Mouse (Mus musculus): ENCODE results near the gene Bcl9. TPM values are rescaled to one million over a fixed set of nuclear protein-coding genes. Genes with fewer than 3 reads are reported as not detected.
A peak's percentile ranks its signal among the peaks of the same experiment; 100 is the strongest.

Bcl9 gene
- polyA plus RNA-seq, 2 experiments = 47.6 to 54.3 TPM

DNA sequence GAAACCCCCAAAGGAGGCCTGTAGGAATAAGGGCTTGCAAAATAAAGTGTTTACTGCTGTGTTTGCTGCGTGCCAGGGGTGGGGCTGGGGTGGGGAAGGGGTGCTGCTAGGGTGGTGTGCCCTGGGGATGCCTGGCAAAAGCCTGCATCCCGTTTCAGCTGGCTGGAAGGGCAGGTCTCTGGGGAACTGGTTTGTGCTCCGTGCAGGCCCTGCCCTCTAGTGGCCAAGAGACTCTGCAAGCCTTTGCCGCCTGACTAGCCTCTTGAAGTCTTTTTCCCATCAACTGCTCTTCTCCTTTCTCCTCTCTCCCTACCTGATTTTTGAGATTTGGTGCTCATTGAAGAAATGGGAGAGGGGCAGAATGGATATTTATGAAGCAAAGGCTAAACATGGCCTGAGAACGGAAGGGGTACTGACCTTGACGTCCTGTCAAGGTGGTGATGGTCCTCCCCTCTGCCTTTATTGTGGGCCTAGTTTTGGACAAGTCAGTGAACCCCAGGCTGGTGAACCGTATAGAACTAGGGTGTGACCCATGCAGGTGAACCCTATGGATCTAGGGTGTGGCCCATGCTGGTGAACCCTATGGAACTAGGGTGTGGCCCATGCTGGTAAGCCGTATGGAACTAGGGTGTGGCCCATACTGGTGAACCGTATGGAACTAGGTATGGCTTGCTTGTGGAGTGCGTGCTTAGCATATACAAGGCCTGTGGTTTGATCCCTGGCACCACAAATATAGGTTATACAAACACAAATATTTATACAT lies 112.4 kb downstream of the Bcl9 start:
- no peak for TF ChIP-seq POLR2A (IDR thresholded peaks at IDR 0.05; ENCODE audit: borderline replicate concordance, extremely low read depth, insufficient read depth, insufficient read length)
- no peak overlapping the region for H3K4me3 ChIP-seq (replicated peaks; ENCODE audit: low read length)
- ATAC-seq (ENCODE audit: low FRiP score, low read depth) = no peak

GRCm38 (mm10) chr3:97183810-97184209 lies 113.9 kb downstream of the Bcl9 start:
- Histone ChIP-seq H3K9me3 (ENCODE audit: control insufficient read depth, low read length) (no peaks in the 10 kb centered on the region), H3K4me1 (ENCODE audit: control insufficient read depth, insufficient read depth, low read length) (no peaks in the 10 kb centered on the region), H3K9ac (ENCODE audit: low read depth, low read length, severe bottlenecking) (no peak overlapping the region), H3K27ac (replicated peaks; ENCODE audit: low read depth, low read length) (no peak overlapping the region), H3K27me3 (ENCODE audit: control insufficient read depth, insufficient read depth, low read length) (peaks cover 13% of the 10 kb centered on the region; the same call in 1 of the 2 replicates), H3K4me2 (replicated peaks; ENCODE audit: low read depth, low read length, severe bottlenecking) (no peak overlapping the region), H3K4me3 (replicated peaks; ENCODE audit: low read length) (no peak overlapping the region), H3K36me3 (ENCODE audit: control insufficient read depth, insufficient read depth, low read length) (no peaks in the 10 kb centered on the region)
- no peak for DNase-seq (ENCODE audit: low spot score)
- 31% methylated on average over 3 of the region's 3 CpGs for WGBS
- no peak for TF ChIP-seq POLR2A (IDR thresholded peaks at IDR 0.05; ENCODE audit: borderline replicate concordance, extremely low read depth, insufficient read depth, insufficient read length)
- ATAC-seq (ENCODE audit: low FRiP score, low read depth) = no peak

More for the DNA sequence above, 112.4 kb downstream of the Bcl9 start:
- H3K36me3 ChIP-seq (ENCODE audit: control insufficient read depth, insufficient read depth, low read length) = no peaks in the 10 kb centered on the region
- 45% methylated on average over 10 of the region's 10 CpGs for WGBS
- H3K27me3 ChIP-seq (ENCODE audit: control insufficient read depth, insufficient read depth, low read length) = peaks cover 9% of the 10 kb centered on the region; the same call in 1 of the 2 replicates
- no peaks in the 10 kb centered on the region for H3K4me1 ChIP-seq (ENCODE audit: control insufficient read depth, insufficient read depth, low read length)
- H3K9ac ChIP-seq (ENCODE audit: low read depth, low read length, severe bottlenecking) = no peak overlapping the region
- H3K27ac ChIP-seq (replicated peaks; ENCODE audit: low read depth, low read length) = no peak overlapping the region
- peak; percentile 74 for DNase-seq (ENCODE audit: low spot score)
- H3K9me3 ChIP-seq (ENCODE audit: control insufficient read depth, low read length) = no peaks in the 10 kb centered on the region
- H3K4me2 ChIP-seq (replicated peaks; ENCODE audit: low read depth, low read length, severe bottlenecking) = no peak overlapping the region

DNA sequence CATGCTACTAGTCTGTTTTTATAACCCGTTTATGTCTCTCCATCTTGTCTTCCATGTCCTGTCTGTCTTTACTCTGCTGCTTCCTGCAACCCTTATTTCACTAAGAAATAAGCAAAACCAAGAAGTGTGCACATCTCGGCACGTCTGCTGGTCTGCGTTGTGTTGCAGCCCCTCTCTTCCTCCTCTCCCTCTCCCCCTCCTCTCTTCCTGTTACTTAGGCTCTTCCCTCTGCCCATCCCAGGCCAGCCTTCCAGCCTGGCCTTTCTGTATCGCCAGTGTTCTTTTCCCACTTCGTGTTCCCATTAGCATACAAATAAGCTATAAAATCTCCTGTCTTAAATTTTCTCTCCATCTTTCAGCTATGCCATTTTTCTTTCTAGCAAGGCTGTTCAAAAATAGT lies 117.2 kb downstream of the Bcl9 start:
- no peak for ATAC-seq (ENCODE audit: low FRiP score, low read depth)
- H3K4me1 ChIP-seq (ENCODE audit: control insufficient read depth, insufficient read depth, low read length) = no peaks in the 10 kb centered on the region
- WGBS = 47% methylated on average over 6 of the region's 6 CpGs

GRCm38 (mm10) chr3:97178885-97179284 lies 118.8 kb downstream of the Bcl9 start:
- ATAC-seq (ENCODE audit: low FRiP score, low read depth) (no peak), DNase-seq (ENCODE audit: low spot score) (no peak)
- H3K9ac ChIP-seq (ENCODE audit: low read depth, low read length, severe bottlenecking) = no peak overlapping the region
- WGBS = 42% methylated on average over 6 of the region's 6 CpGs
- H3K9me3 ChIP-seq (ENCODE audit: control insufficient read depth, low read length) = no peaks in the 10 kb centered on the region
- H3K27me3 ChIP-seq (ENCODE audit: control insufficient read depth, insufficient read depth, low read length) = peaks cover 5% of the 10 kb centered on the region; the same call in 1 of the 2 replicates
- no peaks in the 10 kb centered on the region for H3K4me1 ChIP-seq (ENCODE audit: control insufficient read depth, insufficient read depth, low read length)
- H3K36me3 ChIP-seq (ENCODE audit: control insufficient read depth, insufficient read depth, low read length) = 0 out of 2 replicates have a peak, but pooled peaks cover 2% of the 10 kb centered on the region
- H3K27ac ChIP-seq (replicated peaks; ENCODE audit: low read depth, low read length) = no peak overlapping the region
- no peak overlapping the region for H3K4me3 ChIP-seq (replicated peaks; ENCODE audit: low read length)
- H3K4me2 ChIP-seq (replicated peaks; ENCODE audit: low read depth, low read length, severe bottlenecking) = no peak overlapping the region
- TF ChIP-seq POLR2A (IDR thresholded peaks at IDR 0.05; ENCODE audit: borderline replicate concordance, extremely low read depth, insufficient read depth, insufficient read length) = no peak

More for the DNA sequence above, 117.2 kb downstream of the Bcl9 start:
- Histone ChIP-seq H3K27ac (replicated peaks; ENCODE audit: low read depth, low read length) (no peak overlapping the region), H3K27me3 (ENCODE audit: control insufficient read depth, insufficient read depth, low read length) (peaks cover 10% of the 10 kb centered on the region; the same call in 1 of the 2 replicates), H3K4me3 (replicated peaks; ENCODE audit: low read length) (no peak overlapping the region), H3K9me3 (ENCODE audit: control insufficient read depth, low read length) (no peaks in the 10 kb centered on the region), H3K9ac (ENCODE audit: low read depth, low read length, severe bottlenecking) (no peak overlapping the region), H3K4me2 (replicated peaks; ENCODE audit: low read depth, low read length, severe bottlenecking) (no peak overlapping the region), H3K36me3 (ENCODE audit: control insufficient read depth, insufficient read depth, low read length) (0 out of 2 replicates have a peak, but pooled peaks cover 2% of the 10 kb centered on the region)
- no peak for TF ChIP-seq POLR2A (IDR thresholded peaks at IDR 0.05; ENCODE audit: borderline replicate concordance, extremely low read depth, insufficient read depth, insufficient read length)
- DNase-seq (ENCODE audit: low spot score) = no peak

GRCm38 (mm10) chr3:97172632-97173031 lies 125.1 kb downstream of the Bcl9 start:
- ATAC-seq (ENCODE audit: low FRiP score, low read depth) (no peak), DNase-seq (ENCODE audit: low spot score) (no peak)
- Histone ChIP-seq H3K27ac (replicated peaks; ENCODE audit: low read depth, low read length) (no peak overlapping the region), H3K9ac (ENCODE audit: low read depth, low read length, severe bottlenecking) (no peak overlapping the region), H3K36me3 (ENCODE audit: control insufficient read depth, insufficient read depth, low read length) (0 out of 2 replicates have a peak, but pooled peaks cover 2% of the 10 kb centered on the region), H3K4me1 (ENCODE audit: control insufficient read depth, insufficient read depth, low read length) (no peaks in the 10 kb centered on the region), H3K27me3 (ENCODE audit: control insufficient read depth, insufficient read depth, low read length) (no peaks in the 10 kb centered on the region; the same call in 1 of the 2 replicates), H3K9me3 (ENCODE audit: control insufficient read depth, low read length) (no peaks in the 10 kb centered on the region), H3K4me3 (replicated peaks; ENCODE audit: low read length) (no peak overlapping the region), H3K4me2 (replicated peaks; ENCODE audit: low read depth, low read length, severe bottlenecking) (no peak overlapping the region)
- TF ChIP-seq POLR2A (IDR thresholded peaks at IDR 0.05; ENCODE audit: borderline replicate concordance, extremely low read depth, insufficient read depth, insufficient read length) = no peak
- WGBS = 77% methylated on average over 5 of the region's 5 CpGs

Measured in limb, embryonic 14.5 days (tissue).